Mouse (Mus musculus) heart, embryonic 11.5 days (tissue): ENCODE data around the gene Rnf227. TPM values are rescaled to one million over a fixed set of nuclear protein-coding genes. Genes with fewer than 3 reads are reported as not detected.
A peak's percentile ranks its signal among the peaks of the same experiment; 100 is the strongest.

Source experiments
- ATAC-seq: fragments of 200-750 bp; cut with Nextera tagmentation; replicated peaks from 2 replicates; pipeline ENCODE4 v1.8.0; 2017; ENCODE audit warnings: moderate library complexity; ENCODE audit not compliant: insufficient number of reproducible peaks, low FRiP score, low TSS enrichment
- H3K27ac ChIP-seq: fragments of 300-500 bp; sonication (generic); 2 replicates; pipeline ENCODE4 v1.5.1; 2014; ENCODE audit warnings: mild to moderate bottlenecking, low read depth, low read length
- H3K27me3 ChIP-seq: fragments of 300-500 bp; sonication (generic); 2 replicates; pipeline ENCODE4 v1.6.1; 2014; ENCODE audit warnings: mild to moderate bottlenecking, low read length, mixed read lengths; ENCODE audit not compliant: control insufficient read depth, insufficient read depth
- H3K36me3 ChIP-seq: fragments of 300-500 bp; sonication (generic); 2 replicates; pipeline ENCODE4 v1.6.1; 2014; ENCODE audit warnings: mild to moderate bottlenecking, low read length, moderate library complexity, mixed read lengths; ENCODE audit not compliant: control insufficient read depth, insufficient read depth
- H3K4me1 ChIP-seq: fragments of 300-500 bp; sonication (generic); 2 replicates; pipeline ENCODE4 v1.6.1; 2014; ENCODE audit warnings: low read length; ENCODE audit not compliant: control insufficient read depth, insufficient read depth
- H3K4me2 ChIP-seq: fragments of 300-500 bp; sonication (generic); 2 replicates; pipeline ENCODE4 v1.6.1; 2014; ENCODE audit warnings: mild to moderate bottlenecking, moderate library complexity
- H3K4me3 ChIP-seq: fragments of 300-500 bp; sonication (generic); 2 replicates; pipeline ENCODE4 v1.5.1; 2014; ENCODE audit warnings: low read depth, low read length
- H3K9ac ChIP-seq: fragments of 300-500 bp; sonication (generic); 2 replicates; pipeline ENCODE4 v1.6.1; 2014; ENCODE audit warnings: mild to moderate bottlenecking, low read depth, low read length, moderate library complexity
- H3K9me3 ChIP-seq: fragments of 300-500 bp; sonication (generic); replicated peaks from 2 replicates; pipeline ENCODE4 v1.6.1; 2016; ENCODE audit warnings: low read length; ENCODE audit not compliant: control insufficient read depth
- WGBS: fragments of 180-500 bp; shearing (Covaris S2); extraction: QIAGEN DNeasy Blood & Tissue Kit; methylation state at CpG from one replicate; pipeline ENCODE4 v1.1.7; 2014; ENCODE audit not compliant: insufficient replicate concordance; 5-methylcytosine and 5-hydroxymethylcytosine counted together
- polyA plus RNA-seq: library from polyadenylated mRNA; unstranded; fragments of >200 nt; fragmentation: Nextera tagmentation; extraction: Ambion mirVana; gene quantifications from 2 replicates; pipeline ENCODE4 v1.2.1, GENCODE M21; 2014

The Rnf227 gene
- polyA plus RNA-seq, 1 experiment from 2014 or later: 7.8 TPM

DNA sequence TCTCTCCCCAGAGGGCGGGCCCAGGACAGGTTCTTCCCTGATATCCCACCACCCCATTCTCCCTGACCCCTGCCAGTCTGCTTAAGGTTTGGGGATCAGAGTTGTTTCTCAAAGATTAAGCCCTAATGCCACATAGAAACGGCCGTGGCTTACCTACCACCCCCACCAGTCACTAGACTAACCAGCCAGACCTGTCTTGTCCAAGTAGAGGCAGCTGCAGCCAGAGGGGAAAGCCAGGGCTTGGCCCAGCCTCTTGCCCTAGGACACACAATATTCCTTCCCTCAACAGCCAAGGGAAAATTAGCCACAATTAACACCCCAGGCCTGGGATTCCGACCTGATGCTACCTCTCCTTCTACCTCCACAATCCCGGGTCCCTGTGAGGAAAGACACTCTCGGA lies 25.5 kb downstream of the Rnf227 start:
- peak overlapping the region; percentile 73 for H3K9ac ChIP-seq
- no peaks in the 10 kb centered on the region for H3K9me3 ChIP-seq
- ATAC-seq: no peak
- H3K27me3 ChIP-seq: no peaks in the 10 kb centered on the region
- H3K4me1 ChIP-seq: peaks cover 32% of the 10 kb centered on the region
- WGBS: 25% methylated on average over 6 of the region's 6 CpGs
- peaks cover 20% of the 10 kb centered on the region for H3K36me3 ChIP-seq
- H3K27ac ChIP-seq: peak overlapping the region; percentile 98
- peak overlapping the region; percentile 91 for H3K4me2 ChIP-seq
- peak overlapping the region; percentile 94 for H3K4me3 ChIP-seq

DNA sequence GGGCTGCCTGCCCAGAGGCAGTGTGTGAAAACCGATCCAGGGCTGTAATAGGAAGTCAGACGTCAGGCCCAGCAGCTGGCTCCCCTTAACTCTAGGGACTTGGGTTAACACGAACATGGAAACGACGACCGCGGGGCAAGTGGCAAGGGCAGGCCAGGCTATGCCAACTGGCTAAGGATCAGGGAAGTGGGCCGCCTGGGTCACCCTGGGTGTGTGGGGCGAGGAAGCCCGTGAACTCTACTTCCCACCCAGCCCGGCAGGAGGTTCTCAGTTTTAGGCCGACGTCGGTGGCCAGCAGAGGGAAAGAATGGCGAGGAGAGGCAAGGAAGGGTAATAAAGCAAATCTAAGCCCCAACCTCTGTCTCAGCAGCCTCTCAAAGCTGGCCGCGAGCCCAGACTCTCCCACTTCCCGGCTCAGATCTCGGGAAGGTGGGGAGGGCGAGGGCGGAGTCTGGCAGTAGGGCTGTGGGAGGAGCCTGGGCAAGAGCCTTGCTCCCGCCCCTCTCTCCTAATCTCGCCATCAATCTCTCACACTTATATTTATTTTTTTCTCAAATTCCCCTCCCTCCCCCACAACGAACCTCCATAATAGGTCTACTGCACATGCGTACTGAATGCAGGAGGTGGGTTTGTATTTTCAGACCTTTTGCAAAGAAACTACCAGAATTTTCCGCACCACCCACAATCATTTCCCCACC lies 26.0 kb downstream of the Rnf227 start:
- ATAC-seq: peak; percentile 70
- peak overlapping the region; percentile 98 for H3K27ac ChIP-seq
- peaks cover 37% of the 10 kb centered on the region for H3K4me1 ChIP-seq
- peaks cover 15% of the 10 kb centered on the region; the same call in 1 of the 2 replicates for H3K36me3 ChIP-seq
- 1% methylated on average over 26 of the region's 26 CpGs for WGBS
- H3K9me3 ChIP-seq: no peaks in the 10 kb centered on the region
- peak overlapping the region; percentile 98 for H3K9ac ChIP-seq
- H3K4me3 ChIP-seq: peak overlapping the region; percentile 94
- peak overlapping the region; percentile 91 for H3K4me2 ChIP-seq
- no peaks in the 10 kb centered on the region for H3K27me3 ChIP-seq

GRCm38 (mm10) chr11:69366855-69367615 lies 26.8 kb downstream of the Rnf227 start:
- Histone ChIP-seq H3K4me3 (peak overlapping the region; percentile 94), H3K27ac (peak overlapping the region; percentile 98), H3K9ac (peak overlapping the region; percentile 98), H3K36me3 (peaks cover 10% of the 10 kb centered on the region; the same call in 1 of the 2 replicates), H3K9me3 (no peaks in the 10 kb centered on the region), H3K4me1 (peaks cover 44% of the 10 kb centered on the region), H3K27me3 (no peaks in the 10 kb centered on the region), H3K4me2 (peak overlapping the region; percentile 91)
- WGBS: under 1% methylated on average over 22 of the region's 22 CpGs
- ATAC-seq: no peak

- H3K27me3 ChIP-seq: no peaks in the 10 kb centered on the region
- peaks cover 52% of the 10 kb centered on the region for H3K4me1 ChIP-seq
- peak overlapping the region; percentile 91 for H3K4me2 ChIP-seq
- H3K27ac ChIP-seq: peak overlapping the region; percentile 98
- peak overlapping the region; percentile 94 for H3K4me3 ChIP-seq
- 0 out of 2 replicates have a peak, but pooled peaks have one; percentile 45 for ATAC-seq
- WGBS: 1% methylated on average over 22 of the region's 22 CpGs
- H3K36me3 ChIP-seq: peaks cover 9% of the 10 kb centered on the region; the same call in 1 of the 2 replicates
- peak overlapping the region; percentile 98 for H3K9ac ChIP-seq
- H3K9me3 ChIP-seq: no peaks in the 10 kb centered on the region
Measured at GRCm38 (mm10) chr11:69367616-69368355, 27.5 kb downstream of the Rnf227 start.

- Histone ChIP-seq H3K4me2 (peak overlapping the region; percentile 91), H3K9me3 (no peaks in the 10 kb centered on the region), H3K4me3 (peak overlapping the region; percentile 94), H3K36me3 (peaks cover 3% of the 10 kb centered on the region; the same call in 1 of the 2 replicates), H3K27ac (peak overlapping the region; percentile 98), H3K27me3 (no peaks in the 10 kb centered on the region), H3K4me1 (peaks cover 54% of the 10 kb centered on the region), H3K9ac (peak overlapping the region; percentile 98)
- WGBS: under 1% methylated on average over 51 of the region's 106 CpGs
- 0 out of 2 replicates have a peak, but pooled peaks have one; percentile 12 for ATAC-seq
Measured at GRCm38 (mm10) chr11:69368356-69369214, 28.3 kb downstream of the Rnf227 start.

DNA sequence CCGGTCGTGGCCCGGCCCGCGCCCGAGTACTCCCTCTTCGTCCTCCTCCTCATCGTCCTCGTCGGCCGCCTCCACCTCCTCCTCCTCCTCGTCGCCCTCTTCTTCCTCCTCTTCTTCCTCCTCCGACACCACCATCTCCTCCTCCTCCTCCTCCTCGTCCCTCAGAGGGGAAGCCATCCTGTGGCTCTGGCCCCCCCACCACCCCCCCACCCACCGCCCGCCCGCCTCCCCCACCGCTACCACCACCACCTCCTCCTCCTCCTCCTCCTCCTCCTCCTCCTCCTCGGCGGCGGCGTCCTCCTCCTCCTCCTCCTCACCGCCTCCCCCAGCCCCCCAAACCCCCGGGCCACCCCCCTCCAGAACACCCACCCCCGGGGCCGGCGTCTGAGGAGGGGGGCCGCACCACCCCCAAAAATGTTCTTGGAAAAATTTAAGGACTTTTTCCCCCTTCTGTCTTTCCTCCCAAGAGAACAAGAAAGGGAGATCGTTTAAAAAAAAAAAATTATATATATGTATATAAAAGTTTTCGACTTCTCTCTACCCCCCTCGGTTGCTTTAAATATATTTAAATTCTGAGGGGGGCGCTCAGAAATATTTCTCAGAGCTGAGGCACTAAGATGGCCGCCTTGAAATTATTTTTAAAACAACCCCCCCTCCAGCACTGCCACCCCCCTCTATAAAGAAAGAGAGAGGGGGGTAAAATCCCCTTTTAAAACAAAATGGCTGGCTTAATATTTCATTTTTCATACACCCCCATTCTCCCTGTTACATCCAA lies 29.1 kb downstream of the Rnf227 start, which contains the start of gene Chd3:
Gene Chd3 (minus strand): TSS at position 192 of the 775 bp plus-strand sequence.
- Histone ChIP-seq H3K4me2 (peak within 1 kb of the TSS; percentile 91), H3K4me1 (peaks cover 51% of the 10 kb centered on the region), H3K9me3 (no peaks in the 10 kb centered on the region), H3K4me3 (peak within 1 kb of the TSS; percentile 94), H3K27ac (peak within 1 kb of the TSS; percentile 98), H3K27me3 (no peaks in the 10 kb centered on the region), H3K9ac (peak within 1 kb of the TSS; percentile 98), H3K36me3 (no peaks in the 10 kb centered on the region)
- ATAC-seq: no peak
- 3% methylated on average over 24 of the region's 34 CpGs for WGBS

DNA sequence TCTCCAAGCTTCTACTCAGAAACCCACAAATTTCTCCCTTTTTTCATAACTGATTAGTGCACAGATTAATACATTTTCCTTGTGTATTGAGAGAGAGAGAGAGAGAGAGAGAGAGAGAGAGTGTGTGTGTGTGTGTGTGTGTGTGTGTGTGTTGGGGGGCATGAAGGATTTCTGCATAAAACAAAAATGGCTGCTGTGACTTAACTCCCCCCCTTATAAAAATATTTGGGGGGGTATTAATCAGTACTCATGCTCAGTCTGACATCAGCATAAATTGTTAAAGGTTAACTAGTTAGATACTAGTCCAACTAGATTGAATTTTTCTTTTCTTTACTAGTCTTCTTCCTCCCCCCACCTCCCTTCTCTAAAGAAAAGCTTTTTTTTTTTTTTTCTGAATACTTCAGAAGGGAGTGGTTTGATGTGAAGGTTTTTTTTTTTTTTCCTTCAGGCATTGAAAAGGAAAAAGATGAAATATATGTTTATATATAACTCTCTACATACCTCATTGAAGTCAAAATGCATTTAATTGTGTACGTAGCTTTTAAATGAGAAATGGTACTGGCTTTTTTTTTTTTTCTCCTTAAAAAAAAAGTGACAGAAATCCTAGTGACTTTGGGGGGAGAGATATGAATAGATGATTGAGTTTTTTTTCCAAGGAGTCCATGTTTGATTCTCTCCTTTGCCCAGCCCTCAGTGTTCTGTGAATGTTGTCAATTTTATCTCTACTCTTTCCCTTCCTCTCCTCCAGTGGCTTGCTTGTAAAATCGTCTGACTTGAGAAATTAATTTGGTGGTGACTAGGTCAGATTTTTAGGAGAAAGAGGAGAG lies 29.9 kb downstream of the Rnf227 start:
- Histone ChIP-seq H3K36me3 (no peaks in the 10 kb centered on the region), H3K27ac (peak overlapping the region; percentile 98), H3K4me2 (peak overlapping the region; percentile 91), H3K9me3 (no peaks in the 10 kb centered on the region), H3K27me3 (no peaks in the 10 kb centered on the region), H3K4me3 (peak overlapping the region; percentile 94), H3K9ac (no peak overlapping the region), H3K4me1 (peaks cover 43% of the 10 kb centered on the region)
- no peak for ATAC-seq
- 36% methylated on average over 2 of the region's 2 CpGs for WGBS
